Mouse (Mus musculus): ENCODE results near the gene Rasgrp4. TPM values are rescaled to one million over a fixed set of nuclear protein-coding genes. Genes with fewer than 3 reads are reported as not detected.

Rasgrp4 gene
- total and polyA plus RNA-seq, 2 experiments from 2014 or later, result 0.19 to 0.79 TPM

- H3K27me3 ChIP-seq (ENCODE audit: control insufficient read depth, insufficient read depth, low read length), result peaks cover 50% of the 10 kb centered on the region
- DNase-seq (ENCODE audit: low spot score) (peak; percentile 75), ATAC-seq (ENCODE audit: insufficient read depth, low read depth) (peak; percentile 76)
- peak overlapping the region; percentile 59 for H3K4me3 ChIP-seq (ENCODE audit: low read depth, low read length)
- H3K4me2 ChIP-seq (ENCODE audit: low read depth, low read length), result peak overlapping the region; percentile 66
- peaks cover 16% of the 10 kb centered on the region for H3K4me1 ChIP-seq (ENCODE audit: control insufficient read depth, insufficient read depth)
- peaks cover 13% of the 10 kb centered on the region for H3K36me3 ChIP-seq (replicated peaks; ENCODE audit: control insufficient read depth, insufficient read depth, low read length)
- peak overlapping the region; percentile 24 for H3K9ac ChIP-seq (replicated peaks; ENCODE audit: low read depth, low read length)
- under 1% methylated on average over 38 of the region's 39 CpGs for WGBS
- H3K27ac ChIP-seq (ENCODE audit: low read depth), result peak overlapping the region; percentile 46
- TF ChIP-seq EP300 (IDR thresholded peaks at IDR 0.05; ENCODE audit: low read depth), result no peak
- TF ChIP-seq CTCF (IDR thresholded peaks at IDR 0.05; ENCODE audit: low read depth), result no peak
- no peaks in the 10 kb centered on the region for H3K9me3 ChIP-seq (replicated peaks; ENCODE audit: control insufficient read depth, low read length)
Measured at GRCm38 (mm10) chr7:29169231-29170065, 34.8 kb downstream of the Rasgrp4 start.

- H3K9me3 ChIP-seq (replicated peaks; ENCODE audit: control insufficient read depth, low read length), result no peaks in the 10 kb centered on the region
- DNase-seq (ENCODE audit: low spot score) (peak; percentile 59), ATAC-seq (ENCODE audit: insufficient read depth, low read depth) (peak; percentile 40)
- peak within 1 kb of the TSS; percentile 66 for H3K4me2 ChIP-seq (ENCODE audit: low read depth, low read length)
- peaks cover 20% of the 10 kb centered on the region for H3K36me3 ChIP-seq (replicated peaks; ENCODE audit: control insufficient read depth, insufficient read depth, low read length)
- 1% methylated on average over 30 of the region's 30 CpGs for WGBS
- H3K4me1 ChIP-seq (ENCODE audit: control insufficient read depth, insufficient read depth), result peaks cover 16% of the 10 kb centered on the region
- no peak for TF ChIP-seq CTCF (IDR thresholded peaks at IDR 0.05; ENCODE audit: low read depth)
- TF ChIP-seq EP300 (IDR thresholded peaks at IDR 0.05; ENCODE audit: low read depth), result no peak
- H3K27ac ChIP-seq (ENCODE audit: low read depth), result peak within 1 kb of the TSS; percentile 46
- H3K4me3 ChIP-seq (ENCODE audit: low read depth, low read length), result peak within 1 kb of the TSS; percentile 59
- peak within 1 kb of the TSS; percentile 24 for H3K9ac ChIP-seq (replicated peaks; ENCODE audit: low read depth, low read length)
- peaks cover 50% of the 10 kb centered on the region for H3K27me3 ChIP-seq (ENCODE audit: control insufficient read depth, insufficient read depth, low read length)
Measured at GRCm38 (mm10) chr7:29170066-29170754, 35.6 kb downstream of the Rasgrp4 start, which contains the start of the genes Ggn and Spred3. Ggn (plus strand) TSS chr7:29170210. Spred3 (minus strand) TSS chr7:29170411.

GRCm38 (mm10) chr7:29170755-29171561, 36.3 kb downstream of the Rasgrp4 start:
- H3K27ac ChIP-seq (ENCODE audit: low read depth), result no peak overlapping the region
- ATAC-seq (ENCODE audit: insufficient read depth, low read depth), result no peak
- H3K36me3 ChIP-seq (replicated peaks; ENCODE audit: control insufficient read depth, insufficient read depth, low read length), result peaks cover 28% of the 10 kb centered on the region
- peak overlapping the region; percentile 66 for H3K4me2 ChIP-seq (ENCODE audit: low read depth, low read length)
- H3K9ac ChIP-seq (replicated peaks; ENCODE audit: low read depth, low read length), result 0 out of 2 replicates have a peak overlapping the region, but pooled peaks have one; percentile 15
- peak overlapping the region; percentile 59 for H3K4me3 ChIP-seq (ENCODE audit: low read depth, low read length)
- H3K9me3 ChIP-seq (replicated peaks; ENCODE audit: control insufficient read depth, low read length), result no peaks in the 10 kb centered on the region
- WGBS, result 4% methylated on average over 42 of the region's 43 CpGs
- no peak for TF ChIP-seq EP300 (IDR thresholded peaks at IDR 0.05; ENCODE audit: low read depth)
- TF ChIP-seq CTCF (IDR thresholded peaks at IDR 0.05; ENCODE audit: low read depth), result no peak
- H3K27me3 ChIP-seq (ENCODE audit: control insufficient read depth, insufficient read depth, low read length), result peaks cover 50% of the 10 kb centered on the region
- peak; percentile 25 for DNase-seq (ENCODE audit: low spot score)
- peaks cover 16% of the 10 kb centered on the region for H3K4me1 ChIP-seq (ENCODE audit: control insufficient read depth, insufficient read depth)

- ATAC-seq (ENCODE audit: insufficient read depth, low read depth) (no peak), DNase-seq (ENCODE audit: low spot score) (no peak)
- no peak for TF ChIP-seq CTCF (IDR thresholded peaks at IDR 0.05; ENCODE audit: low read depth)
- TF ChIP-seq EP300 (IDR thresholded peaks at IDR 0.05; ENCODE audit: low read depth), result no peak
- 9% methylated on average over 34 of the region's 34 CpGs for WGBS
- Histone ChIP-seq H3K9me3 (replicated peaks; ENCODE audit: control insufficient read depth, low read length) (no peaks in the 10 kb centered on the region), H3K4me2 (ENCODE audit: low read depth, low read length) (peak overlapping the region; percentile 66), H3K36me3 (replicated peaks; ENCODE audit: control insufficient read depth, insufficient read depth, low read length) (peaks cover 34% of the 10 kb centered on the region), H3K4me3 (ENCODE audit: low read depth, low read length) (peak overlapping the region; percentile 59), H3K27ac (ENCODE audit: low read depth) (no peak overlapping the region), H3K4me1 (ENCODE audit: control insufficient read depth, insufficient read depth) (peaks cover 16% of the 10 kb centered on the region), H3K9ac (replicated peaks; ENCODE audit: low read depth, low read length) (peak overlapping the region; percentile 15; the same call in 1 of the 2 replicates), H3K27me3 (ENCODE audit: control insufficient read depth, insufficient read depth, low read length) (peaks cover 50% of the 10 kb centered on the region)
Measured at GRCm38 (mm10) chr7:29171562-29172097, 37.0 kb downstream of the Rasgrp4 start.
